Mouse (Mus musculus) embryo, embryonic 11 days (tissue): Measurements from ENCODE around the gene Mepe.

ENCODE experiments used
- DNase-seq: peaks from one replicate; pipeline ENCODE4 v3.0.0-alpha.2; 2015

The Mepe gene

DNA sequence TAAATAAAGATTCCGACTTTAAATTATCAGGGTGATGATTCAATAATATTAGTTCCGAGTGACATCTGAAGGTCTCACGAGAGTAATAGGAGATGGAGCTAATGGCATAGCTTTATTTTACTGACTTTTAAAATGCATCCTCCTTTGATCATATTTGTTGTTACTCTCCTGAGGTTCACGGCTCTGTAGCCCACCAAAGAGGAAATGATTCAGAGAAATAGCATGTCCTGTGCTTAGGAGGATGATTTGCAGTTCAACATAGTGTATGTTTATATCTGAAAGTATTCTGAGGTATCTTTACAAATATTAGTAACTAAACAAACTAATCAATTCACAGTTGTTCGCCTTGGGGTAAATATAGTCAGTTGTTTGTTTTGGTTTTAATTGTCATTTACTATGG, 32.4 kb downstream of the Mepe start:
- DNase-seq: no peak

DNA sequence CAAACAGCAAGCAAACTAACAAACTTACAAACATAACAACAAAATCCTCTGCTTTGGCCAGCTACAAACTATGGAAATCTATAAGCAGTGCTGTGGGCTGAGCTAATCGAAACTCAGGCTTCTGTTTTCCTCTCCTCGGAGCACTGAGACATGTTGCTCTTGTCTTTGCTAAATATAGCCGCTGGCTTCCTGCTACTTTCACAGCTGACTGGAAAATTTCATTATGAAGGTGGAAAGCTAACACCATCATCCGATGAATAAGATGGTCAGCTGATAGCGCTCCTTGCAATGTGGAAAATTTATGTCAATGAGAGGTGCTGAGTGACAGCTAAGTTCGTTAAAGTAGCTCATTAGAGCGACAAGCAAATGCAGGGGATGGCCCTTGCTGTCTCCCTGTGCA, 33.5 kb downstream of the Mepe start:
- DNase-seq: no peak

DNA sequence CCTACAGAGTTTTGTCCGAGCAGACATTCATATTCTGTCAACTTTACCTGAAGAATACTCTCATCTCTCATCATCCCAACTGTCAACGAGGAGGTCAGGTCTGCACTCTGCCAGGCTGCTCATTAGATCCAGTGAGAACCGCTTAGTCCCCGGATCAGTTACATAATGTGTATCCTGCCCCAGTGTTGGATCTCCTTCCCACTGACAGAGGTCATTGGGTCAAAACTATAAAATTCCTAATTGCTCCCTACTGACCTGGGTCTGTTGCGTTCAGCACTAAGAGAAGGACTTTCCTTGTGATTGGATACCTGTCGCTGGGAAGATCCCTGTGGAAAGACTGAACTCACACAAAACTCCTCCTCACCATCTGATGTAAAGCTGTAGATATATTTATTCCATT, 34.1 kb downstream of the Mepe start:
- peak; percentile 50 for DNase-seq

DNA sequence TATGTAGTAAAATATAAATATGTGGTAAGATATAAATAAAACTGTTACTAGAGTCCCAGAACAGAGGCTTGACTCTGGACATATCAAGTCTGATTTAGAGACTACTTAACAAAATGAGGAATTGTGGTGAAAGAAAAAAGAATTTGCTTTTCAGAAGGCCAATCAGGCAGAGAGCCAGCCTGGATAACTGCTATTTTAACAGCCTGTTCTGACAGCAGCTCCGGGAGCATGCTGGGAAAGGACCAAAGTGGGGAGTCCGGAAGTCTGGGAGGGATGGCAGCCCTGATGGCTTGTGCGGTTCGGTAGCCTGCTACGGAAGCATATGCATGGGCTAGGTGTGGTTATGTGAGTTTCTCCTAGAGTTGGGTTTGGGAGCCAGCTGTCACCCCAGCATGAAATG, 45.5 kb downstream of the Mepe start:
- no peak for DNase-seq

DNA sequence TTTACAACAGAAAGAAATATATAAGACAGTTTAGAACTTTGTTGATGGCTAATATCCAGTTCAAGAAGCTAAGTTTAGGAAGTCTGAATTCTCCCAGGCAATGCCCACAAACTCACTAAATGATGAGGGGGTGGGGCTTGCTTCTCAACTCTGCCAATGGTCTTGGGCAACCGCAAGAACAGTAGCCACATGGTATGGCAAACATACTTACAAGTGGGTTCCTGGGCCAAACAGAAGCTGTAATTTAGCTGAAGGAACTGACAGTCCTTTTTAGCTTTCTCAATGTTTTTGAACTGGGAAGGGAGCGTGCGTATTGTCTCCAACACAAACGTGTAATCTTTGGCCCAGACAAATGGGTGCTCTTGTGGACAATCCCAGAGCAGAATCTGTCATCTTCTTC, 46.2 kb downstream of the Mepe start:
- no peak for DNase-seq

DNA sequence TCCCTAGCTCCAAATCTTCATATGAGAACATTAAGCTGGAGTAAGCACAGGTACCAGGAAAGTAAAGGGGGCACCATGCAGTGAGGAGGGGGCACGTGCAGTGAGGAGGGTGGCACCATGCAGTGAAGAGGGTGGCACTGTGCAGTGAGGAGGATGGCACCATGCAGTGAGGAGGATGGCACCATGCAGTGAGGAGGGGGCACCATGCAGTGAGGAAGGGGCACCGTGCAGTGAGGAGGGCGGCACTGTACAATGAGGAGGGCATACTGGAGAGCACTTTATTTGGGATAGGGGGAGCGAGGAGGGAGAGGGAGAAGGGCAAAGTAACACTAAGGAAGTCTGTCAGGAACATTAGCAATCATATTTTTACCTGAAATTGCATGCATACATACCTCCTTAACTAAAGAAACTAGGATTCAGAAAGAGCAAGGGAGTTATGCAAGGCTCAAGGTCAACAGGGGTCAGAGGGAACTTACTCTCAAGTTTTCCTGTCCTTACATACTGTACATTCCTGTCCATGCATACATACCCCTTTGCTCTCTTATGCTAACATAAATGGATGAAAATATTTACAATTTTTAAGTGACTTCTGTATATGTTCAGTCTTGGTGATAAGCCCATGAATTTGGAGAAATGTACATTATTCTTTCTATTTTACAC, 48.6 kb downstream of the Mepe start:
- no peak for DNase-seq

DNA sequence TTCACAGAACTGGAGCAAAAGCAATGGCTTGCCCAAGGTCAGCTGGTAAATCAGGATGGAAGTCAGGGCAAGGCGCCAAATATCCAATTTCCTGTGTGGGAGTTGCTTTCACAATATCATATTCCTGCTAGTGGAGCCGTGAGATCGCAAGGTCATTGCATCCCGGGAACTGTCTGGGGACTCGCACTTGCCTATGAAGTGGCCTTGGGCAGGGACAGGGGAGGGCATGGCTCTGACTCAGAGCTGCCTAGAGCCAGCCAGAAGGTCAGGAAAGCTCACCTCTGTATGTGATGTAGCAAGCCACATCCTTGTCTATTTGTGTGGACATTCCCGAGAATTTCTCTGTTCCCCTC, 49.2 kb downstream of the Mepe start:
- DNase-seq: peak; percentile 41

DNA sequence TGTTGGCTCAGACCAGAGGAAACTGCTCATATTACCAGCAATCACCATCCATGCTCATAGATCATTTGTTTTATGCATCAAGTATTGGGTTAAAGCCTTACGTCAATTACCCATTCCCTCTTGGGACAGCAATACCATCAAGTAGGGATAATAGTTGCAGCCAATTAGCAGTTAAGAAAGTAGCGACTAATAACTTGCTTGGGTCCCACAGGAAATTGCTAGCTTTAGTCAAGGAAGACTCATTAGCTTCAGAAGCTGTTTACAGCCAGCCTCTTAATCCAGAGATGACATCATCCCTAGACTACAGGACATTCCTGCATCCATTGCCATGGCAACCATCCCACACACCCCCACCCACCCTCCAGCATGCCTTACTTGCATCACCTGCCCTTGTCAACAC, 50.0 kb downstream of the Mepe start:
- peak; percentile 39 for DNase-seq

DNA sequence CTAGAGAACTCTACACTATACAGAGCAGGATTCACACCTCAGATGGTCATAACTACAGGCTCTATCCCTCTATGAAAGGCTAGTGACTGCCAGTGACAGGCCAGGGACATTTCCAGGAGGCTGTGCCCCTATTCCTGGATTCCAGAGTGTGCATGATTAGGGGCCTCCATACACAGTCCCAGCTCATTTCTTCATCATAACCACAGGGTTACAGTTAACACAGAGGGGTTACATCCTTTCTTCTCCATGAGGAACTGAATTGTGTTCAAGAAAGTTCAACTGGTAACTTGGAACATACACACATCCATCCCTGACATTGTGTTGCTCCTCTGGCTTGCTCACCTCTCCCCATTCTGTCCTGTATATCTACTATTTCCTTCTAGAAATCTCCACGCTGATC, 51.8 kb downstream of the Mepe start:
- no peak for DNase-seq

DNA sequence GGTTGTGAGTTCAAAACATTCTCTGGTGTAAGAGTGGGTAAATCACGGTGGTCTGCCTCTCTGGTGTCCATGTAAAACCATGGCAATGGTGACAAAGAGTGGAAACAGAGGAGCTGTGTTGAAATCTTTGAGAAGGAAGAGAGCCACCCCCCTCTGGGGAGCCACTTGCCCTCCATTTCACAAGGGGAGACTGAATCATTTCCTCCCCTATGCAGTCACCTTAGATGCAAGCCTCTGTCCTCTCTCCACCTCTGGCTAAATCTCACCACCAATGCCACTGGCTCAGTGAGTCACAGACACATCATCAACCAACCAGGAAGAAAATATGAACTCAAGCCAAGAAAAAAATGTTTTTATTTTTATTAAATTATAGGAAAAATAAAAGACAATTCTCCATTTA, 55.4 kb downstream of the Mepe start:
- no peak for DNase-seq

DNA sequence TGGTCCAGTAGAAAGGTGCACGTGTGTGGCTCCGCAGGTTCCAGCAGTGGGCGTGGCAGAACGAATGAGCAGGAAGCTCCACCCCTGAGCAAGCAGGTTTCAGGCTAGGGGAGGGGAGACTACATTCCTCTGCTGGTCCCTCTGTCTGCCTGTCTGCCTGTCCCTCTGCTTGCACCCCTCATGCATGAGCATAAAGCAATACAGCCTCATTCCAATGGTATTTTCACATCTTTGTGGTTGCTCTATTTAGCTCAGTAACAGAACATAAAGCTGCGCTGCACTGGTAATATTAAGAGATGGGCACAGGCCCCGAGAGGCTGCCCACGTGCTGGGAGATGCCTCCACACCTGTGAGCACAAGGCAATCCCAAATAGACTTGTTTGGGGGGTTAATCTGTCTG, 56.5 kb downstream of the Mepe start:
- DNase-seq: no peak

DNA sequence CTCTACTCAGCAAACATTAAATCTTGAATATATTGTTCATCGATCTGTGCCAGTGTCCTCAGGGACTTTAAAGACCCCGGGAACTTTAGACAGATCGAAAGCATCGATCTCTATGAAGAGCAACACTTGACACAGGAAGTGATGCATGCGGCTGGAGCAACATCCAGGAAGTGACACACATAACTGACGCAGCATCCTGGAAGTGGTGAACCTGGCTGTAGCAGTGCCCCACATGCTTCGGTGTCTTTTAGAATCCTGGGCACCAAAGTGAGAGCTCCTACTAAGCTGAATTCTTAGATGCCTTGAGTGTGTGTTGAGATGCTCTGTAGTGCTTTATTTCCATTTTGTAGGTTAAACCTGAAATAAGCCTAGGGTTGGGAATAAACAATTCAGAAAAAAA, 59.4 kb downstream of the Mepe start:
- DNase-seq: no peak

DNA sequence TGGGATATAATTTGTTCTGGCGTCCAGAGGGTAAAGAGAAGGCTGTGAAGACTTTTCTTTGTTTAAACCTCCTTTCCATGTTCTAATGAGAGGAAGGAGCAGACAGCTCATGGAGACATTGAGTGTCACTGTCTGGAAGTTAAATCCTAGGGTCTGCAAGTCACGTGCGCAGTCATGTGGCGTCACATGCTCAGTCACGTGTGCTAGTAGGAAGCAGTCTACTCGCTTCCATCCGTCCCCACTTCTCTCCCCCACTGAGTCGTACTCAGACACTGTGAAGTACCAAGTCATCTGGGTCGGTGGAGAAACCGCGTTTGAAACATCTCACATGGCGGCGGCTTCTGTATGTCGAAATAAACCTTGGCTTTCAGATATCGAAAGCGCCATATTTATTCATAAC, 60.4 kb downstream of the Mepe start:
- no peak for DNase-seq

DNA sequence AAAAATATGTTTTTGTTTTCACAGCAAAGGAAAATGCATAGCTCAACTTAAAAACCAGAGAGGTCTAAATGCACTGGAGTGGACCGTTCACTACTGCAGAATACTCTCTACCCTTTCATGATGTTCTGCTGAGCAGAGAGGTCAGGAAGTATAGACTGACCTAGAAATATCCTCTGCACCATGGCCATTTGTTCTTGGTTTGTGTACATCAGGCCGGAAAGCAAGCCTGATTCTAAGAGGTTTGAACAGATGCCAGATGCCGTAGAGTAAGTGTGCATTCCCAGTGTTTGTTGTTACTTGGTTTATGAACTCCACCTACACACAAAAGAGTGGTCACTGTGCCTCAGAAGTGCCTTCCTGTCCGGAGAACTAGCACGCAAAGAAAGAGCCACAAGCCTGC, 61.8 kb downstream of the Mepe start:
- no peak for DNase-seq
